Mouse (Mus musculus): ENCODE data around the gene Ephb1.

DNA sequence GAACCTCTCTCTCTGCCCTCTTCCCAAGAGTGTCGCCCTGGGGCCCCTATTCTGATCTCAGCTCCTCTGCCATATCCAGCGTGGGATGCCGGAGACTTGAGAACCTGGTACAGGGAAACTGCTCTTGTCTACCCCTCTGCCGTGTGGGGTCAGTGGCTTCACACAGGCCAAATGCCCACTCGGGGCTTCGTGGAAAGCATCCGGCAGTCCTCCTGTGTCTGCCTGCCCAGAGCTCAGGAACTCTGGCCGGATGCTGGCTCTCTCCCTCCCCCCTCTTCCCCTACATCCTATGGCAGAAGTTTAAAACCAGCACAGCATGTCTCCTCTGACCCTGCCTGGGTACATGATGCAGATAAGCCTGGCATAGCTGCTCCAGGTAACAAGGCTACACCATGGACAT, 80.5 kb downstream of the Ephb1 start:
- TF ChIP-seq CTCF (conservative IDR thresholded peaks at IDR 0.05; ENCODE audit: low read length) (no peak), NANOG (IDR thresholded peaks at IDR 0.05; ENCODE audit: borderline replicate concordance, low read length) (no peak)

All from E14TG2a.4 (cell line).